Mouse (Mus musculus) gastrocnemius, adult 8-10 months (tissue): ENCODE data around the gene Rpn1. TPM values are rescaled to one million over a fixed set of nuclear protein-coding genes. Genes with fewer than 3 reads are reported as not detected.

Experiments used
- microRNA-seq: library from miRNA; unstranded; fragments of <30 nt; microRNA quantifications from one replicate; pipeline ENCODE4 v1.2.0, GENCODE M21; 2022
- total RNA-seq, 4 experiments: library from RNA; stranded (reverse); gene quantifications; 2 replicates each; pipeline ENCODE4 v1.2.4; 2022

Rpn1 gene
- total RNA-seq, 4 experiments from 2014 or later, result 67.2 to 101 (median 85.6) TPM

Small RNA genes within 50 kb of the gene (microRNA-seq; reads per million reads assigned to microRNA genes)
- not detected for gene Mir6376

Other genes with a start within 250 kb of the Rpn1 start
- 1 to 10 TPM in 1 of 4 experiments, under 1 TPM in 1, not detected in 2; 0.48 to 1.0 TPM for gene Gm45140, start 248.7 kb upstream of the Rpn1 start, total RNA-seq
- gene Isy1, start 245.7 kb upstream of the Rpn1 start, total RNA-seq, result 10 to 100 TPM; 13.1 to 23.1 (median 18.4) TPM
- gene Cnbp, start 233.4 kb upstream of the Rpn1 start, total RNA-seq, result 100 to 1,000 TPM; 567 to 637 (median 580) TPM
- gene Copg1, start 196.7 kb upstream of the Rpn1 start, total RNA-seq, result 10 to 100 TPM; 26.5 to 33.6 (median 28.8) TPM
- 1 to 10 TPM; 3.6 to 6.9 (median 6.6) TPM for gene Hmces, start 170.5 kb upstream of the Rpn1 start, total RNA-seq
- 1 to 10 TPM in 2 of 4 experiments, under 1 TPM in 1, not detected in 1; 0.34 to 1.9 (median 1.3) TPM for gene H1fx, start 102.8 kb upstream of the Rpn1 start, total RNA-seq
- gene Rab7, start 39.2 kb upstream of the Rpn1 start, total RNA-seq, result 100 to 1,000 TPM; 288 to 464 (median 323) TPM
- 1 to 10 TPM; 3.0 to 6.0 (median 4.1) TPM for gene Gata2, start 109.4 kb downstream of the Rpn1 start, total RNA-seq
- gene Dnajb8, start 137.8 kb downstream of the Rpn1 start, total RNA-seq, result not detected